Mouse (Mus musculus) stomach, postnatal 0 days (tissue): ENCODE data around the gene Stox2.

Experiments used
- CTCF ChIP-seq: IDR thresholded peaks from 2 replicates; pipeline ENCODE4 v1.5.1; 2016; ENCODE audit warnings: antibody characterized with exemption, low read depth, mild to moderate bottlenecking, moderate library complexity
- EP300 ChIP-seq: optimal IDR thresholded peaks from 2 replicates; pipeline ENCODE3; 2016; ENCODE audit warnings: antibody characterized with exemption

DNA sequence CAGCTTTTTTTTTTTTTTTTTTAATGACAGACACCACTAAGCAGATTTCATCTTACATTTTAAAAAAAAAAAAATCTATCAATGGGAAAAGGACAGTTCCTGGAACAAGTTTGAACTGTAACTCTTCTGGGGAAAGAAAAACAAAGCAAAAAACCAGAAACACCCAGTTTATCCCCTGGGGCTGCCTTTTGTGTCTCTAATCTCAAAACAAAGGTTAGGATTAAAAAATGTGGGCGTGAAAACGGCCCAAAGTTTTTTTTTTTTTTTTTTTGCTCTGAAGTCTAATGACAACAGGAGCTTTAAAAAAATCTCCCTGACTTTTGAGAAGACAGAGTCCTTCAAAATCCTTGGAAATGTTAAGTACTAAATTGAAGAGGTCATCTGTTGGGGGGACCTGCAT is 125.5 kb downstream of the Stox2 start:
- TF ChIP-seq CTCF (no peak), EP300 (no peak)
